Mouse (Mus musculus): ENCODE results near the gene Gm38431. TPM values are rescaled to one million over a fixed set of nuclear protein-coding genes. Genes with fewer than 3 reads are reported as not detected.
A peak's percentile ranks its signal among the peaks of the same experiment; 100 is the strongest.

Gm38431 gene
- 2.0 and 2.8 TPM in 2 replicates for polyA plus RNA-seq (2016; fragmentation: Nextera tagmentation; extraction: Ambion mirVana)

GRCm38 (mm10) chr9:21091707-21092320 is at the start of gene Gm38431, which contains the start of gene Raver1:
Gm38431 (minus strand) TSS chr9:21091997.
Raver1 (minus strand) TSS chr9:21092008.
- peak within 1 kb of the TSS; percentile 91 for H3K27ac ChIP-seq
- H3K4me2 ChIP-seq = peak within 1 kb of the TSS; percentile 92
- H3K9ac ChIP-seq = peak within 1 kb of the TSS; percentile 75
- H3K4me1 ChIP-seq = peaks cover 21% of the 10 kb centered on the region
- no peaks in the 10 kb centered on the region for H3K9me3 ChIP-seq
- peak; percentile 100 for ATAC-seq (ENCODE audit: low FRiP score)
- under 1% methylated on average over 54 of the region's 54 CpGs for WGBS
- H3K4me3 ChIP-seq (replicated peaks) = peak within 1 kb of the TSS; percentile 57
- peaks cover 38% of the 10 kb centered on the region for H3K36me3 ChIP-seq (replicated peaks)
- H3K27me3 ChIP-seq = no peaks in the 10 kb centered on the region

- 92% methylated on average over 4 of the region's 4 CpGs for WGBS
- ATAC-seq (ENCODE audit: low FRiP score) = no peak
- H3K36me3 ChIP-seq (replicated peaks) = peaks cover 60% of the 10 kb centered on the region
These were observed 46.6 kb upstream of the Gm38431 start for GRCm38 (mm10) chr9:21138386-21138785.

GRCm38 (mm10) chr9:21137229-21137628 is 45.4 kb upstream of the Gm38431 start:
- peaks cover 48% of the 10 kb centered on the region for H3K36me3 ChIP-seq (replicated peaks)
- H3K4me2 ChIP-seq = no peak overlapping the region
- no peak overlapping the region for H3K27ac ChIP-seq
- 54% methylated on average over 3 of the region's 3 CpGs for WGBS
- 0 out of 2 replicates have a peak, but pooled peaks have one; percentile 33 for ATAC-seq (ENCODE audit: low FRiP score)
- H3K9me3 ChIP-seq = no peaks in the 10 kb centered on the region
- no peak overlapping the region for H3K9ac ChIP-seq
- no peak overlapping the region for H3K4me3 ChIP-seq (replicated peaks)
- H3K4me1 ChIP-seq = no peaks in the 10 kb centered on the region
- H3K27me3 ChIP-seq = no peaks in the 10 kb centered on the region

More at GRCm38 (mm10) chr9:21138386-21138785, 46.6 kb upstream of the Gm38431 start:
- no peaks in the 10 kb centered on the region for H3K4me1 ChIP-seq
- no peak overlapping the region for H3K4me3 ChIP-seq (replicated peaks)
- no peak overlapping the region for H3K9ac ChIP-seq
- no peak overlapping the region for H3K27ac ChIP-seq
- H3K4me2 ChIP-seq = no peak overlapping the region
- no peaks in the 10 kb centered on the region for H3K27me3 ChIP-seq
- H3K9me3 ChIP-seq = no peaks in the 10 kb centered on the region

- H3K4me3 ChIP-seq (replicated peaks) = no peak overlapping the region
- H3K27me3 ChIP-seq = no peaks in the 10 kb centered on the region
- ATAC-seq (ENCODE audit: low FRiP score) = no peak
- no peak overlapping the region for H3K9ac ChIP-seq
- H3K4me1 ChIP-seq = no peaks in the 10 kb centered on the region
- H3K27ac ChIP-seq = no peak overlapping the region
- peaks cover 40% of the 10 kb centered on the region for H3K36me3 ChIP-seq (replicated peaks)
- H3K9me3 ChIP-seq = no peaks in the 10 kb centered on the region
- no peak overlapping the region for H3K4me2 ChIP-seq
- 91% methylated on average over 6 of the region's 6 CpGs for WGBS
These were observed 44.6 kb upstream of the Gm38431 start for GRCm38 (mm10) chr9:21136401-21136800.

- Histone ChIP-seq H3K27me3 (no peaks in the 10 kb centered on the region), H3K4me3 (replicated peaks) (no peak overlapping the region), H3K4me2 (no peak overlapping the region), H3K9ac (no peak overlapping the region), H3K4me1 (no peaks in the 10 kb centered on the region), H3K9me3 (no peaks in the 10 kb centered on the region), H3K27ac (no peak overlapping the region), H3K36me3 (replicated peaks) (peaks cover 35% of the 10 kb centered on the region)
- WGBS = 83% methylated on average over 1 of the region's 1 CpGs
- ATAC-seq (ENCODE audit: low FRiP score) = no peak
These were observed 44.2 kb upstream of the Gm38431 start for GRCm38 (mm10) chr9:21135941-21136381.

- ATAC-seq (ENCODE audit: low FRiP score) = no peak
- Histone ChIP-seq H3K4me2 (no peak overlapping the region), H3K36me3 (replicated peaks) (peaks cover 30% of the 10 kb centered on the region), H3K27ac (no peak overlapping the region), H3K27me3 (no peaks in the 10 kb centered on the region), H3K4me3 (replicated peaks) (no peak overlapping the region), H3K4me1 (peaks cover 4% of the 10 kb centered on the region), H3K9ac (no peak overlapping the region), H3K9me3 (no peaks in the 10 kb centered on the region)
- WGBS = 80% methylated on average over 4 of the region's 4 CpGs
These were observed 43.6 kb upstream of the Gm38431 start for GRCm38 (mm10) chr9:21135329-21135890.

GRCm38 (mm10) chr9:21134595-21135328 is 43.0 kb upstream of the Gm38431 start:
- Histone ChIP-seq H3K4me1 (peaks cover 7% of the 10 kb centered on the region), H3K27ac (no peak overlapping the region), H3K27me3 (no peaks in the 10 kb centered on the region), H3K36me3 (replicated peaks) (peaks cover 23% of the 10 kb centered on the region), H3K4me2 (no peak overlapping the region), H3K9ac (no peak overlapping the region), H3K4me3 (replicated peaks) (no peak overlapping the region), H3K9me3 (no peaks in the 10 kb centered on the region)
- ATAC-seq (ENCODE audit: low FRiP score) = no peak
- WGBS = 88% methylated on average over 9 of the region's 9 CpGs

- H3K27me3 ChIP-seq = no peaks in the 10 kb centered on the region
- ATAC-seq (ENCODE audit: low FRiP score) = no peak
- H3K27ac ChIP-seq = no peak overlapping the region
- H3K4me1 ChIP-seq = peaks cover 7% of the 10 kb centered on the region
- WGBS = 88% methylated on average over 9 of the region's 9 CpGs
- H3K4me3 ChIP-seq (replicated peaks) = no peak overlapping the region
- H3K9me3 ChIP-seq = no peaks in the 10 kb centered on the region
- H3K36me3 ChIP-seq (replicated peaks) = peaks cover 9% of the 10 kb centered on the region
- H3K9ac ChIP-seq = no peak overlapping the region
- H3K4me2 ChIP-seq = no peak overlapping the region
These were observed 41.4 kb upstream of the Gm38431 start for GRCm38 (mm10) chr9:21133064-21133707.

GRCm38 (mm10) chr9:21132102-21132775 is 40.4 kb upstream of the Gm38431 start:
- no peak for ATAC-seq (ENCODE audit: low FRiP score)
- Histone ChIP-seq H3K4me2 (no peak overlapping the region), H3K9me3 (no peaks in the 10 kb centered on the region), H3K4me1 (peaks cover 7% of the 10 kb centered on the region), H3K4me3 (replicated peaks) (no peak overlapping the region), H3K36me3 (replicated peaks) (no peaks in the 10 kb centered on the region), H3K9ac (no peak overlapping the region), H3K27ac (no peak overlapping the region), H3K27me3 (no peaks in the 10 kb centered on the region)
- 87% methylated on average over 12 of the region's 12 CpGs for WGBS

GRCm38 (mm10) chr9:21131059-21131956 is 39.5 kb upstream of the Gm38431 start, which contains the start of gene Tyk2:
Tyk2 (minus strand) TSS chr9:21131243.
- peak within 1 kb of the TSS; percentile 70 for H3K4me2 ChIP-seq
- ATAC-seq (ENCODE audit: low FRiP score) = peak; percentile 98
- WGBS = 7% methylated on average over 37 of the region's 37 CpGs
- peak within 1 kb of the TSS; percentile 59 for H3K9ac ChIP-seq
- no peaks in the 10 kb centered on the region for H3K9me3 ChIP-seq
- H3K4me1 ChIP-seq = peaks cover 7% of the 10 kb centered on the region
- no peaks in the 10 kb centered on the region for H3K27me3 ChIP-seq
- H3K27ac ChIP-seq = peak within 1 kb of the TSS; percentile 63; the same call in 1 of the 2 replicates
- H3K36me3 ChIP-seq (replicated peaks) = peaks cover 8% of the 10 kb centered on the region; the same call in 1 of the 2 replicates
- peak within 1 kb of the TSS; percentile 51 for H3K4me3 ChIP-seq (replicated peaks)

- WGBS = 83% methylated on average over 2 of the region's 2 CpGs
- 0 out of 2 replicates have a peak overlapping the region, but pooled peaks have one; percentile 17 for H3K9ac ChIP-seq
- no peak overlapping the region for H3K27ac ChIP-seq
- no peak for ATAC-seq (ENCODE audit: low FRiP score)
- no peak overlapping the region for H3K4me3 ChIP-seq (replicated peaks)
- peaks cover 30% of the 10 kb centered on the region for H3K36me3 ChIP-seq (replicated peaks)
- H3K27me3 ChIP-seq = no peaks in the 10 kb centered on the region
- H3K4me2 ChIP-seq = no peak overlapping the region
- H3K9me3 ChIP-seq = no peaks in the 10 kb centered on the region
- peaks cover 7% of the 10 kb centered on the region for H3K4me1 ChIP-seq
These were observed 34.4 kb upstream of the Gm38431 start for GRCm38 (mm10) chr9:21126259-21126627.

Measured in forebrain, embryonic 12.5 days (tissue).